Mouse (Mus musculus) neural tube, embryonic 15.5 days (tissue): ENCODE results near the gene Olfr1157. TPM values are rescaled to one million over a fixed set of nuclear protein-coding genes. Genes with fewer than 3 reads are reported as not detected.

Source experiments
- ATAC-seq: fragments of 200-750 bp; cut with Nextera tagmentation; 2 replicates; pipeline ENCODE4 v1.8.0; 2017; ENCODE audit warnings: mild to moderate bottlenecking, moderate TSS enrichment, moderate library complexity; ENCODE audit not compliant: low FRiP score
- H3K27ac ChIP-seq: fragments of 300-500 bp; sonication (generic); replicated peaks from 2 replicates; pipeline ENCODE4 v1.5.1; 2015; ENCODE audit warnings: mild to moderate bottlenecking, inconsistent platforms
- H3K27me3 ChIP-seq: fragments of 300-500 bp; sonication (generic); replicated peaks from 2 replicates; pipeline ENCODE4 v1.6.1; 2015; ENCODE audit warnings: inconsistent platforms
- H3K36me3 ChIP-seq: fragments of 300-500 bp; sonication (generic); 2 replicates; pipeline ENCODE4 v1.6.1; 2015; ENCODE audit warnings: inconsistent platforms
- H3K4me1 ChIP-seq: fragments of 300-500 bp; sonication (generic); 2 replicates; pipeline ENCODE4 v1.6.1; 2015; ENCODE audit warnings: inconsistent platforms
- H3K4me2 ChIP-seq: fragments of 300-500 bp; sonication (generic); 2 replicates; pipeline ENCODE4 v1.6.1; 2015; ENCODE audit warnings: inconsistent platforms, mild to moderate bottlenecking, moderate library complexity
- H3K4me3 ChIP-seq: fragments of 300-500 bp; sonication (generic); replicated peaks from 2 replicates; pipeline ENCODE4 v1.5.1; 2015; ENCODE audit warnings: mild to moderate bottlenecking, inconsistent platforms
- H3K9ac ChIP-seq: fragments of 300-500 bp; sonication (generic); replicated peaks from 2 replicates; pipeline ENCODE4 v1.6.1; 2015; ENCODE audit warnings: mild to moderate bottlenecking, inconsistent platforms
- H3K9me3 ChIP-seq: fragments of 300-500 bp; sonication (generic); replicated peaks from 2 replicates; pipeline ENCODE4 v1.6.1; 2016; ENCODE audit warnings: inconsistent platforms
- WGBS: fragments of 180-500 bp; shearing (Covaris S2); methylation state at CpG from one replicate; pipeline ENCODE4 v1.1.7; 2015; ENCODE audit warnings: mixed read lengths; 5-methylcytosine and 5-hydroxymethylcytosine counted together
- polyA plus RNA-seq: library from polyadenylated mRNA; unstranded; fragments of >200 nt; fragmentation: Nextera tagmentation; extraction: Ambion mirVana; gene quantifications from 2 replicates; pipeline ENCODE4 v1.2.1, GENCODE M21; 2015

Olfr1157 gene
- polyA plus RNA-seq: not detected in 2 replicates

GRCm38 (mm10) chr2:87968199-87968598 is at the start of gene Olfr1157:
Gene Olfr1157 (minus strand): TSS chr2:87968299.
- no peak within 1 kb of the TSS for H3K27ac ChIP-seq
- no peak within 1 kb of the TSS for H3K4me2 ChIP-seq
- H3K36me3 ChIP-seq: no peaks in the 10 kb centered on the region
- H3K4me3 ChIP-seq: no peak within 1 kb of the TSS
- H3K4me1 ChIP-seq: no peaks in the 10 kb centered on the region
- H3K9me3 ChIP-seq: no peaks in the 10 kb centered on the region
- H3K27me3 ChIP-seq: no peaks in the 10 kb centered on the region
- ATAC-seq: no peak
- no peak within 1 kb of the TSS for H3K9ac ChIP-seq
- 98% methylated on average over 4 of the region's 4 CpGs for WGBS

DNA sequence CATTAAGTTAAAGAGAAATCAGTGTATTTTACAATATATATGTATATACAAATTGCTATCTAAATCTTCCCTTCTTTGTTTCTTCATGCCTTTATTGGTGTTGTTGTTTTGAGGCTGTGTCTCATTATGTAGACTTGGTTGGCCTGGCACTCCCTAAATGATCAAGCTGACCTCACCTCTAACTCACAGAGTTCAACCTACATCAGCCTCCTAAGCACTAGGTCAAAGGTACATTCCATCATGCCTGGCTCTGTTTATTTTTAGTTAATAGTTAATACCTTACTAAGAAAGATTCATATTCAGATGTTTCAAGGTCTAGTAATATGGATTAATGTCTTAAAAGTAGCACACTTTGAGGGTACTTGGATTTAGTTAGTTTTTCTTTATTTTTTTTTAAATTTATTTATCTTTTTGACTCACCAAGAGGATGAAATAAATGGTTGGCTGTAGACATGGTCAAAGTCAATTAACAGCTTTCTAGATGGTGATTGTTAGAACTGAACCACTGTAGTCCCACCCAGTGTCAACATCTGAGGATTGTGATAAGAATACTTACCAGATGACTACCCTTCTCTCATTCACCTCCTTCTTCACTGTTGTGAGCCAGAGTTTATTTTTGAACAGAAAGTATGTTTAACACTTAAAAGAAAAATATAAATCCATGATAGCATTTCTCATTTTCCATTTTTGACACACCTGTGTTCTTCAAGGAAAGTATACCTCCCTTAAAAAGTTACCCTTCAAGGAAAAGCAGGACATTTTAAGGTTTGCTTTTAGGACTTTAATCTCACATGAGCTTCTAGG is 39.6 kb upstream of the Olfr1157 start, which contains the start of gene Olfr1160:
TSS of gene Olfr1160 (minus strand) at position 754 of the 804 bp plus-strand sequence.
- Histone ChIP-seq H3K27ac (no peak within 1 kb of the TSS), H3K4me2 (no peak within 1 kb of the TSS), H3K4me1 (no peaks in the 10 kb centered on the region), H3K4me3 (no peak within 1 kb of the TSS), H3K36me3 (no peaks in the 10 kb centered on the region), H3K9ac (no peak within 1 kb of the TSS), H3K27me3 (no peaks in the 10 kb centered on the region), H3K9me3 (no peaks in the 10 kb centered on the region)
- no peak for ATAC-seq

DNA sequence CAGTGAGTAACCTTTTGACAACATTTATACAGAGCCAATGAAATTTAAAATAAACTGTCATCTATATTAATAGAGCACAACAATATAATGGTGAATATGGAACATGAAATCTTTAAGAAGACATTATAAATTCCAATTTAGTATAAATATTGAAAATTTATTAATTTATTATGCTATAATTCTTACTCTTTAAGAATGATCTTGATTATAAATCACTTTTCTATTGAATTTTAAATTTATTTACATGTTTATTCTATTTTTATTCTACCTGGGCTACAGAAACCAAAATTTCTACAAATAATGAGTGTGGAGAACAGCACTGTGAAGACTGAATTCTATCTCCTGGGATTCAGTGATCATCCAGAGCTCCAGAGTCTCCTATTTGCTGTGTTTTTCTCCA is 21.7 kb upstream of the Olfr1157 start, which contains the start of gene Olfr1158:
TSS of gene Olfr1158 (plus strand) at position 301 of the 400 bp plus-strand sequence.
- Histone ChIP-seq H3K4me2 (no peak within 1 kb of the TSS), H3K9ac (no peak within 1 kb of the TSS), H3K27ac (no peak within 1 kb of the TSS), H3K4me3 (no peak within 1 kb of the TSS), H3K27me3 (no peaks in the 10 kb centered on the region), H3K36me3 (no peaks in the 10 kb centered on the region), H3K4me1 (no peaks in the 10 kb centered on the region), H3K9me3 (no peaks in the 10 kb centered on the region)
- no peak for ATAC-seq

DNA sequence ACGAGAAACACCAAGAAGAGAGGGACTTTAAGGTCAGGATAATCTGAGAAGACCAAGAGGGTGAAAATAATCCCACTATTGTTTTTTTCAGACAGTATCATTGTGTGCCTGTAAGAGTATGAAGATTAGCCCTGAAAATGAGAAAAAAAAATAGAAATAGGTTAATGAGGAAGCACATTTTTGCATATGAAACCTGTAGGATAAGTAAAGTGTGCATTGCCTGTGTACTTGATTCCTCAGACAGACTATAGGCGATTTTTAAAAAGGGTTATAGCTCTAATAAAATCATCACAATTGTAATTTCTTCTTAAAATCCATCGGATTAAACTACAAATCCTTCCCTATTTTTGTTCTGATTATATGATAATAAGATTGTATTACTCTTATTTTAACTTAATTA is 6.5 kb upstream of the Olfr1157 start, which contains the start of gene Olfr74:
TSS of gene Olfr74 (minus strand) at position 101 of the 400 bp plus-strand sequence.
- Histone ChIP-seq H3K4me1 (no peaks in the 10 kb centered on the region), H3K4me2 (no peak within 1 kb of the TSS), H3K27me3 (no peaks in the 10 kb centered on the region), H3K4me3 (no peak within 1 kb of the TSS), H3K9ac (no peak within 1 kb of the TSS), H3K9me3 (no peaks in the 10 kb centered on the region), H3K36me3 (no peaks in the 10 kb centered on the region), H3K27ac (no peak within 1 kb of the TSS)
- no peak for ATAC-seq
- WGBS: 72% methylated on average over 3 of the region's 3 CpGs

DNA sequence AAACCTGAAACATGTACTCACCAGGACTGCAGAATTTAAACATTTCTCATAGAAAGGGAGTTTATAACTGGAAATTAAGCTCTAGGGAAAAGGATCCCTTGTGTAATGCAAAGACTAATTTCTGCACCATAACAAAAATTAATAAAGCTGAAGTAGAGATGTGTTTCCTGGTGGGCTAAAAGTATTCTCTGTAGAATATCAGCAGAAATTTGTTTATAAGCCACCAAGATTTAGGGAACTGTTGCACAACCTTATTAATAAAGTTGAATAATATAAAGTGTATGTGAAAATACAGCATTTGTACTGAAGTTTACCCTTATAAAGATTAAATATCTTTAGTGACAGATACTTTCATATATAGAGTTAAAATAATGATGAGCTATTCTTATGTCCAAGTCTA is 15.1 kb downstream of the Olfr1157 start, which contains the start of gene Olfr1156:
TSS of gene Olfr1156 (minus strand) at position 101 of the 400 bp plus-strand sequence.
- Histone ChIP-seq H3K9ac (no peak within 1 kb of the TSS), H3K27me3 (no peaks in the 10 kb centered on the region), H3K36me3 (no peaks in the 10 kb centered on the region), H3K4me3 (no peak within 1 kb of the TSS), H3K27ac (no peak within 1 kb of the TSS), H3K4me1 (no peaks in the 10 kb centered on the region), H3K4me2 (no peak within 1 kb of the TSS), H3K9me3 (no peaks in the 10 kb centered on the region)
- ATAC-seq: no peak

- Histone ChIP-seq H3K27me3 (no peaks in the 10 kb centered on the region), H3K9ac (no peak within 1 kb of the TSS), H3K4me2 (no peak within 1 kb of the TSS), H3K27ac (no peak within 1 kb of the TSS), H3K9me3 (no peaks in the 10 kb centered on the region), H3K4me3 (no peak within 1 kb of the TSS), H3K36me3 (no peaks in the 10 kb centered on the region), H3K4me1 (no peaks in the 10 kb centered on the region)
- ATAC-seq: no peak
- 93% methylated on average over 1 of the region's 1 CpGs for WGBS
These were observed 23.1 kb downstream of the Olfr1157 start, which contains the start of gene Olfr1155 for GRCm38 (mm10) chr2:87945037-87945436. Gene Olfr1155 (minus strand): TSS chr2:87945137.

Other genes starting within 250 kb of the Olfr1157 start
- gene Olfr1138, start 228.3 kb downstream of the Olfr1157 start, polyA plus RNA-seq: not detected in 2 replicates
- gene Olfr1140, start 224.5 kb downstream of the Olfr1157 start, polyA plus RNA-seq: not detected in 2 replicates
- not detected in 2 replicates for gene Olfr1141, start 214.3 kb downstream of the Olfr1157 start, polyA plus RNA-seq
- gene Olfr152, start 188.8 kb downstream of the Olfr1157 start, polyA plus RNA-seq: not detected in 2 replicates
- not detected in 2 replicates for gene Olfr1143, start 167.7 kb downstream of the Olfr1157 start, polyA plus RNA-seq
- not detected in 2 replicates for gene Olfr1145, start 158.5 kb downstream of the Olfr1157 start, polyA plus RNA-seq
- gene Olfr1148, start 137.8 kb downstream of the Olfr1157 start, polyA plus RNA-seq: not detected in 2 replicates
- gene Olfr1150-ps1, start 124.3 kb downstream of the Olfr1157 start, polyA plus RNA-seq: not detected in 2 replicates
- gene Olfr1151, start 112.4 kb downstream of the Olfr1157 start, polyA plus RNA-seq: not detected in 2 replicates
- gene Olfr1152, start 101.8 kb downstream of the Olfr1157 start, polyA plus RNA-seq: not detected in 2 replicates
- not detected in 2 replicates for gene Olfr1153, start 73.3 kb downstream of the Olfr1157 start, polyA plus RNA-seq
- not detected in 2 replicates for gene Olfr1154, start 63.1 kb downstream of the Olfr1157 start, polyA plus RNA-seq
- gene Olfr1155, start 23.2 kb downstream of the Olfr1157 start, polyA plus RNA-seq: not detected in 2 replicates
- not detected in 2 replicates for gene Olfr1156, start 15.2 kb downstream of the Olfr1157 start, polyA plus RNA-seq
- not detected in 2 replicates for gene Olfr74, start 6.4 kb upstream of the Olfr1157 start, polyA plus RNA-seq
- not detected in 2 replicates for gene Olfr1158, start 21.8 kb upstream of the Olfr1157 start, polyA plus RNA-seq
- gene Olfr1160, start 40.0 kb upstream of the Olfr1157 start, polyA plus RNA-seq: not detected in 2 replicates
- not detected in 2 replicates for gene Olfr1161, start 54.5 kb upstream of the Olfr1157 start, polyA plus RNA-seq
- gene Olfr73, start 69.4 kb upstream of the Olfr1157 start, polyA plus RNA-seq: not detected in 2 replicates
- not detected in 2 replicates for gene Olfr1162, start 82.8 kb upstream of the Olfr1157 start, polyA plus RNA-seq
- not detected in 2 replicates for gene Olfr1163, start 103.5 kb upstream of the Olfr1157 start, polyA plus RNA-seq
- gene Olfr1164, start 125.7 kb upstream of the Olfr1157 start, polyA plus RNA-seq: not detected in 2 replicates
- not detected in 2 replicates for gene Olfr1166, start 160.0 kb upstream of the Olfr1157 start, polyA plus RNA-seq
- gene Olfr1167, start 186.9 kb upstream of the Olfr1157 start, polyA plus RNA-seq: not detected in 2 replicates
- not detected in 2 replicates for gene Olfr1168, start 213.6 kb upstream of the Olfr1157 start, polyA plus RNA-seq